Mouse (Mus musculus) hindbrain, embryonic 16.5 days (tissue): Measurements from ENCODE around the gene Arhgap27. TPM values are rescaled to one million over a fixed set of nuclear protein-coding genes. Genes with fewer than 3 reads are reported as not detected.

Experiments used
- ATAC-seq: fragments of 200-750 bp; cut with Nextera tagmentation; 2 replicates; pipeline ENCODE4 v1.8.0; 2017; ENCODE audit warnings: moderate TSS enrichment, moderate library complexity
- H3K27ac ChIP-seq: fragments of 300-500 bp; sonication (generic); 2 replicates; pipeline ENCODE4 v1.5.1; 2014; ENCODE audit warnings: low read depth, mild to moderate bottlenecking, control low read depth, low read length, moderate library complexity
- H3K27me3 ChIP-seq: fragments of 300-500 bp; sonication (generic); replicated peaks from 2 replicates; pipeline ENCODE4 v1.6.1; 2014; ENCODE audit warnings: low read length; ENCODE audit not compliant: control insufficient read depth, insufficient read depth
- H3K36me3 ChIP-seq: fragments of 300-500 bp; sonication (generic); 2 replicates; pipeline ENCODE4 v1.6.1; 2014; ENCODE audit warnings: mild to moderate bottlenecking, low read length, moderate library complexity, mixed read lengths; ENCODE audit not compliant: control insufficient read depth, insufficient read depth
- H3K4me1 ChIP-seq: fragments of 300-500 bp; sonication (generic); 2 replicates; pipeline ENCODE4 v1.6.1; 2014; ENCODE audit warnings: low read depth, low read length; ENCODE audit not compliant: control insufficient read depth, insufficient read depth
- H3K4me2 ChIP-seq: fragments of 300-500 bp; sonication (generic); 2 replicates; pipeline ENCODE4 v1.6.1; 2014; ENCODE audit warnings: mild to moderate bottlenecking, low read length, control low read depth, moderate library complexity
- H3K4me3 ChIP-seq: fragments of 300-500 bp; sonication (generic); 2 replicates; pipeline ENCODE4 v1.5.1; 2014; ENCODE audit warnings: mild to moderate bottlenecking, low read length, control low read depth, moderate library complexity
- H3K9ac ChIP-seq: fragments of 300-500 bp; sonication (generic); 2 replicates; pipeline ENCODE4 v1.6.1; 2014; ENCODE audit warnings: low read depth, mild to moderate bottlenecking, control low read depth, low read length, moderate library complexity
- H3K9me3 ChIP-seq: fragments of 300-500 bp; sonication (generic); 2 replicates; pipeline ENCODE4 v1.6.1; 2014; ENCODE audit warnings: mild to moderate bottlenecking, low read length, moderate library complexity; ENCODE audit not compliant: control insufficient read depth
- WGBS: fragments of 180-500 bp; shearing (Covaris S2); extraction: QIAGEN DNeasy Blood & Tissue Kit; methylation state at CpG from one replicate; pipeline ENCODE4 v1.1.7; 2014; 5-methylcytosine and 5-hydroxymethylcytosine counted together
- polyA plus RNA-seq: library from polyadenylated mRNA; unstranded; fragments of >200 nt; fragmentation: Nextera tagmentation; extraction: Ambion mirVana; gene quantifications from 2 replicates; pipeline ENCODE4 v1.2.1, GENCODE M21; 2015

Arhgap27 gene
- polyA plus RNA-seq, 1 experiment from 2014 or later: 4.8 TPM

DNA sequence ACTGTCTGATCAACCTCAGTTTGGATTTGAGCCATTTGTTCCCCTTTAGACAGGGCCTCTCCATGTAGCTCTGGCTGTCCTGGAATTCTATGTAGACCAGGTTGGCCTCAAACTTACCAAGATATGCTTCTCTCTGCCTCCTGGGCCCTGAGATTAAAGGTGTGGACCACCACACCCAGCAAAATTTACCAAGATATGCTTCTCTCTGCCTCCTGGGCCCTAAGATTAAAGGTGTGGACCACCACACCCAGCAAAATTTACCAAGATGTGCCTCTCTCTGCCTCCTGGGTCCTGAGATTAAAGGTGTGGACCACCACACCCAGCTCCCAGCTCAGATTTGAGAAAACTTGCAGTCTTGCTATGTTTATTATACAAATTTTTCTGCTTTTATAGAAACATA is 41.1 kb upstream of the Arhgap27 start:
- H3K9ac ChIP-seq: no peak overlapping the region
- no peak for ATAC-seq

DNA sequence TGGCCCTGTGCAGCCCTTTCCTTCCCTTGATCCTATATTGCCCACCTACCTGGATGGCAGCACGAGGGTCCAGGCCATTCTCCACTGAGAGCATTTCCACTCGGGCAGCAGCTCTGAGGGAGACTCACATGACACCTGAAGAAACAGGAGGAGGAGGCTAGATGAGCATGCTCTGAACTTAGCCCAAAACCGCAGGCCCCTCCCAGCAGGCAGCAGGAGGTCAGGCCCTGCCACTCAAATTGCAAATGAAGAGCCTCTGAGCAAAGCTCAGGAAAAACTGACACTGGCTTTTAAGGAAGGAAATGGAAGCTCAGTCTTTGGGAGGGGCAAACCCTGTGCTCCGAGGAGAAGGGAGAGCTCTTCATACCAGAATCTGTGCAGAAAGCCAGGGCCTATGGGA is 40.3 kb upstream of the Arhgap27 start:
- Histone ChIP-seq H3K27me3 (no peaks in the 10 kb centered on the region), H3K4me2 (no peak overlapping the region), H3K36me3 (peaks cover 4% of the 10 kb centered on the region; the same call in 1 of the 2 replicates), H3K9ac (no peak overlapping the region), H3K4me3 (no peak overlapping the region), H3K9me3 (no peaks in the 10 kb centered on the region), H3K4me1 (no peaks in the 10 kb centered on the region), H3K27ac (no peak overlapping the region)
- WGBS: 63% methylated on average over 4 of the region's 4 CpGs
- no peak for ATAC-seq

More for the DNA sequence above, 41.1 kb upstream of the Arhgap27 start:
- H3K4me3 ChIP-seq: no peak overlapping the region
- no peaks in the 10 kb centered on the region for H3K4me1 ChIP-seq
- H3K4me2 ChIP-seq: no peak overlapping the region
- H3K27me3 ChIP-seq: no peaks in the 10 kb centered on the region
- H3K36me3 ChIP-seq: peaks cover 4% of the 10 kb centered on the region; the same call in 1 of the 2 replicates
- no peak overlapping the region for H3K27ac ChIP-seq
- no peaks in the 10 kb centered on the region for H3K9me3 ChIP-seq

DNA sequence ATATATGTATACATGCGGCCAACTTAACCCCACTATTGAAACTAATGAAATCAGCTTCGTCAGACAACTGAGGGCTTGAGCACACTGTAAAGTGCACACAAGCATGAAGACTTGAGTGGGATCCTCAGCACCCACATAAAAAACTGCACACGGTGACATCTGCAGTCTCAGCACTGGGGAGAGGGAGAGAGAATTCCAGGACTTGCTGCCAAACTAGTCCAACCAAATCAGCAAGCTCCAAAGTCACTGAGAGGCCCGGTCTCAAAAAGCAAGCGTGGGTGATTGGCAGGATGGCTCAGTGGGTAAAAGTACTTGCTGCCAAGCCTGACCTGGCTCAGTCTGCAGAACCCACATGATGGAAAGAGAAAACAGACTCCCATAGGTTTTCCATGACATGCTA is 39.2 kb upstream of the Arhgap27 start:
- H3K4me3 ChIP-seq: no peak overlapping the region
- H3K9ac ChIP-seq: no peak overlapping the region
- no peak for ATAC-seq
- H3K27me3 ChIP-seq: no peaks in the 10 kb centered on the region
- no peak overlapping the region for H3K27ac ChIP-seq
- peaks cover 4% of the 10 kb centered on the region; the same call in 1 of the 2 replicates for H3K36me3 ChIP-seq
- H3K9me3 ChIP-seq: no peaks in the 10 kb centered on the region
- no peak overlapping the region for H3K4me2 ChIP-seq
- WGBS: 88% methylated on average over 5 of the region's 5 CpGs
- H3K4me1 ChIP-seq: no peaks in the 10 kb centered on the region

DNA sequence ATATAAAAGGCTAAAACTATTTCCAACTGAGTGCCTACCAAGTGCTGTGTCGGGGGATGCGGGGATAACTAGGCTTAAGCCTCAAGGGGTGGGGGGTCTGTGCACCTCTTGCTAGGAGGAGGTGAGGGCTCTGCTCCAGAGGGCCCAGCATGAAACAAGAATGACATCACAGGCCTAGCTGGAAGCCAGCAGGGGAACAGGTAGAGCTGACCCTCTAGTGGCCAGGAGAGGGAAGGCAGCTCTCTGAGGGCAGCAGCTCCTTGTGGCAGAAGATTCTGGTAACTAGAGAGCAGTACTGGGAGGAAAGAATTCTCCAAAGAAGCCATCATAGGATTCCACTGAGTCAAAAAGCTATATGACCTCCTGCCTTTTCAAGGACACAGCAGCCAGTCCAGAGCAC is 38.7 kb upstream of the Arhgap27 start:
- Histone ChIP-seq H3K4me3 (no peak overlapping the region), H3K27me3 (no peaks in the 10 kb centered on the region), H3K9me3 (no peaks in the 10 kb centered on the region), H3K27ac (no peak overlapping the region), H3K4me1 (no peaks in the 10 kb centered on the region), H3K9ac (no peak overlapping the region), H3K4me2 (no peak overlapping the region), H3K36me3 (peaks cover 4% of the 10 kb centered on the region; the same call in 1 of the 2 replicates)
- WGBS: 63% methylated on average over 2 of the region's 2 CpGs
- ATAC-seq: no peak

DNA sequence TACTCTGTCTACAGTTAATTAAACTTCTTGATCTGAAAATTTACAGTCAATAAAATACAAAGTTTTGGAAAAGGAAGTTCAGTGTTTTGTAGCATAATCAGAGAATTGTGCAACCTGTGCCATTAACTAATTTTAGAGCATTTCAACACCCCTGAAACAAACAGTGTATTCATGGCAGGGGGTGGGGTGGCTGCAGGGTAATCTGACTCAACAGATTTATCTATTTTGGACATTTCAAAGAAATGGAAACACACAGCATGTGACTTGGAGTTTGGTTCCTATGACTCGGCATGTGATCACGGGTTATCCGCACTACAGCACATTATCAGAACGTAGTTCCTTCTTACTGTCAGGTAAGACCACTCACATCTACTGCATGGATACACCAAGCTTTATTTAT is 36.5 kb upstream of the Arhgap27 start:
- WGBS: 95% methylated on average over 4 of the region's 4 CpGs
- H3K9ac ChIP-seq: no peak overlapping the region
- ATAC-seq: no peak
- no peak overlapping the region for H3K4me2 ChIP-seq
- peaks cover 22% of the 10 kb centered on the region for H3K36me3 ChIP-seq
- H3K9me3 ChIP-seq: no peaks in the 10 kb centered on the region
- H3K27me3 ChIP-seq: no peaks in the 10 kb centered on the region
- no peaks in the 10 kb centered on the region for H3K4me1 ChIP-seq
- H3K27ac ChIP-seq: no peak overlapping the region
- H3K4me3 ChIP-seq: no peak overlapping the region

DNA sequence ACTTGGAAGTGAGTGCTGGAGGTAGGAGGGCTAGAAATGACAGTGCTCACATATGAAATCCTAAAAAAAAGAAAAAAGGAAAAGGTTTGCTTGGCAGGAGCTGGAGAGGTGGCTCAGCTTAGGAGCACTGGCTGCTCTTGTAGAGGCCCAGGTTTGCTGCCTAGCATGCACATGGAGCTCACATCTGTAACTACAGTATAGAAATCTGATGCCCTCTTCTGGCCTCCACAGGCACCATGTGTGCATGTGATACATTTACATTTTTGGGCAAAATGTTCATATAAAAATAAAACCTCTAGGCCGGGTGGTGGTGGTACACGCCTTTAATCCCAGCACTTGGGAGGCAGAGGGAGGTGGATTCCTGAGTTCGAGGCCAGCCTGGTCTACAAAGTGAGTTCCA is 35.6 kb upstream of the Arhgap27 start:
- Histone ChIP-seq H3K4me1 (no peaks in the 10 kb centered on the region), H3K4me3 (no peak overlapping the region), H3K36me3 (peaks cover 30% of the 10 kb centered on the region), H3K27ac (no peak overlapping the region), H3K27me3 (no peaks in the 10 kb centered on the region), H3K4me2 (no peak overlapping the region), H3K9ac (no peak overlapping the region), H3K9me3 (no peaks in the 10 kb centered on the region)
- ATAC-seq: no peak
- 97% methylated on average over 3 of the region's 3 CpGs for WGBS

DNA sequence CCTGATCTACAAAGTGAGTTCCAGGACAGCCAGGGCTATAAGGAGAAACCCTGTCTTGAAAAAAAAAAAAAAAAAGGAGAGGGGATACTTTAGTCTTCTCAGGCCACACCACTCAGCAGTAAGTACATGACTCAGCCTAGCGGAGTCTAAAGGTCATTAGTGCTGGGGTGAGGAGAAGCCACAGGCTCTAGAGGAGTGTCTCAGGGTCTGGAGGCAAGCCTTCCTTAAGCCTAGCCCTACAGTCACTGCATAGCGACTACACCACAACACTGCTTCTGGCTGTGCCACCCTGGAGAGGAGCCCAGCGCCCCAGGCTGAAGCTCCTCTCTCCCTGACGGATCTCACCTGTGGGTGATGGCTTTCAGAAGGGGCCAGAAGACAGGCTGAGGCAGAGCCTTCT is 33.2 kb upstream of the Arhgap27 start:
- no peaks in the 10 kb centered on the region for H3K27me3 ChIP-seq
- H3K4me2 ChIP-seq: no peak overlapping the region
- 95% methylated on average over 4 of the region's 4 CpGs for WGBS
- no peak overlapping the region for H3K27ac ChIP-seq
- H3K36me3 ChIP-seq: peaks cover 37% of the 10 kb centered on the region
- no peaks in the 10 kb centered on the region for H3K4me1 ChIP-seq
- no peak overlapping the region for H3K4me3 ChIP-seq
- no peak for ATAC-seq
- H3K9me3 ChIP-seq: no peaks in the 10 kb centered on the region
- H3K9ac ChIP-seq: no peak overlapping the region

DNA sequence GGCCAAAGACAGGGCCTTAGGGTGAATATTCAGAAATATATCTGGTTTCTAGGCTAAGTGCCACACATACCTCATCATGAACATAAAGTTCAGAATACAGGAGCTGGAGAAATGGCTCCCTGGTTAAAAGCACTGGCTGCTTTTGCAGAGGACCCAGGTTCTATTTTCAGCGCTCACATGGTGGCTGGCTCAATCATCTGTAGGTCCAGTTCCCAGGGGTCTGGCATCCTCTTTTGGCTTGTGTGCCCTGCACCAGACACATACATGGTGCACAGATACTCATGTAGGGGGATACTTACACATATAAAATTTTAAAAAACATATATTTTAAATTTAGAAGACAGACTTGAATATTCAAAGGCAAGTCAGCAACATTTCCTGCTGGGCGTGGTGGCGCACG is 32.7 kb upstream of the Arhgap27 start:
- no peak overlapping the region for H3K4me2 ChIP-seq
- H3K9me3 ChIP-seq: no peaks in the 10 kb centered on the region
- H3K9ac ChIP-seq: no peak overlapping the region
- H3K27me3 ChIP-seq: no peaks in the 10 kb centered on the region
- H3K36me3 ChIP-seq: peaks cover 37% of the 10 kb centered on the region
- no peak for ATAC-seq
- H3K4me1 ChIP-seq: no peaks in the 10 kb centered on the region
- H3K4me3 ChIP-seq: no peak overlapping the region
- WGBS: 98% methylated on average over 4 of the region's 4 CpGs
- no peak overlapping the region for H3K27ac ChIP-seq

DNA sequence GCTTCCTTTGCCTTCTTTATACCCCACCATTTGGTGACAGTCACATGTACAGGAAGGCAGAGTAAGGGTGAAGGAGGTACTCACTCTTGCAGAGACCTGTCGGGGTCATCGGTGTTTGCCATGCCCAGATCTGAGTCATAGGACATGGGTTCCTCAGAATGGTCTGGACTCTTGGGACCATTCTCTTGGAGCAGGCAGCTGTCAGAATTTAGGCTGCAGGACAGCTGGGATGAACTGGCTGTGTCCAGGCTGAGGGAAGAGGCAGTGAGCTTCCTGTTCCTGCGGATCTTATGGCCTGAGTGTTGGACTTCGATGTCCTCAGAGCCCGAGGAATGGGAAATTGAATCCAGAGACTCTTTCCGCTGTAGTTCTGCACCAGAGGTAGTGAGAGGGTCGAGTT is 31.1 kb upstream of the Arhgap27 start:
- 88% methylated on average over 7 of the region's 7 CpGs for WGBS
- Histone ChIP-seq H3K36me3 (peaks cover 41% of the 10 kb centered on the region), H3K4me2 (no peak overlapping the region), H3K27me3 (no peaks in the 10 kb centered on the region), H3K9me3 (no peaks in the 10 kb centered on the region), H3K9ac (no peak overlapping the region), H3K4me1 (no peaks in the 10 kb centered on the region), H3K27ac (no peak overlapping the region), H3K4me3 (no peak overlapping the region)
- no peak for ATAC-seq

DNA sequence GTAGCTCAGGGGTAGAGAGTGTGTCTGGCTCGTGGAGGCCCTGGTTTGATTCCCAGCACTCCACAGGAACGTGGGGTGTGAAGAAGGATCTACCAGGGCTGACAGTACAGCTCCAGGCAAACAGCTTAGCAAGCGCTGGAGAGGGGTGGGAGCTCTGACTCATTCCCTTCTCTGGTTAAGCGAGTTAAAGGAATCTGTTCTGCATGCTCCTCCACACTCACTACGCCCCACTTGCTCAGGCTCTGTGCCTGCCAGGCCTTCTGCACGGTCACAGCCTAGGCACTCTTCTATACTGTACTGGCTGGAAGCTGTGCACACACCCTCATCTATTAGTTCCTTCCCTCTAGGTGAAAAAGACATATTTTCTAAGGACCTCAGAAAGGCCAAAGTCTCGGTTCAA is 30.5 kb upstream of the Arhgap27 start:
- WGBS: 96% methylated on average over 7 of the region's 7 CpGs
- Histone ChIP-seq H3K4me2 (no peak overlapping the region), H3K27me3 (no peaks in the 10 kb centered on the region), H3K36me3 (peaks cover 45% of the 10 kb centered on the region), H3K4me3 (no peak overlapping the region), H3K9me3 (no peaks in the 10 kb centered on the region), H3K9ac (no peak overlapping the region), H3K4me1 (no peaks in the 10 kb centered on the region), H3K27ac (no peak overlapping the region)
- ATAC-seq: no peak
